Mouse (Mus musculus): ENCODE measurements around the gene Prr15l. TPM values are rescaled to one million over a fixed set of nuclear protein-coding genes. Genes with fewer than 3 reads are reported as not detected.
A peak's percentile ranks its signal among the peaks of the same experiment; 100 is the strongest.

The Prr15l gene
- not detected for total RNA-seq (2021)
- long read RNA-seq, experiment 1 = 0 reads
- long read RNA-seq, experiment 2 = 0 reads

DNA sequence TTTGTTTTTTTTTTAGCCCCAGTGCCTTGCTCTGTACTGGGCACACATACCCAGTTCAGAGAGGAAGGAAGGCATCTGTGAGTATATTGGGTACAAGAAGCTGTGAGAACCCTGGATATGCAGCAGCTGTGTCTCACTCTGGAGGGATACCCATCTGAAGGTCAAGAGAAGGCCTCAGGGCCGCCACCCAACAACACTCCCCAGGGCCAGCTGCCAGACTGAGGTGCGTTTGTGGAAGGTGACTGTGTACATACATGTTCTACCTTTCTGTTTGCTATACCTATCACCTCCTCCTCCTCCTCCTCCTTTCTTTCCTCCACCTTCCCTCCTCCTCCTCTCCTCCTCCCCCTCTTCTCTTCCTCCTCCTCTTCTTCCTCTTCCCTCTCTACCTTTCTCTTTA lies at the start of gene Prr15l:
Gene Prr15l (plus strand): TSS at position 17 of the 400 bp plus-strand sequence.
- intact Hi-C loops (cut with DNase I) = no loop called here
- DNase-seq = no peak

DNA sequence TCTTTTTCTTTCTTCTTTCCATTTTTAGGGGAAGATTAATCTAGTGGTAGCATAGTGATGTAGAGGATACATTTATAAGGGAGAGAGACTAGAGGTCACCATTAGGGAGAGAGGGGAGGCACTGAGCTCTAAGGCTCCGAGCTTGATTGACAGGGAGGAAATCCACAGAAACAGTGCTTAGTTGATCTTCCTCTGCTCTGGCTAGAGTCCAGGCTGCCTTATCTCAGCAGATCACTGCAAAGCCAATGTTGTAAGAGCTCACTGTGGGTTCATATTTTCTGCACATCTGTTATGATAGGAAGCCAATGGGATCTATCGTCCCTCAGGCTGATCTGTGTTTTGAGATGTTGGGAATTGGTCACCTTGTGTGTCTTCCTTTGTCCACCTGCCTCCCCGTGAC lies 49.2 kb upstream of the Prr15l start:
- intact Hi-C loops (cut with DNase I) = loop anchor here (2.0 kb wide), 1 partner anchor 24 kb away; no protein-coding TSS in a partner anchor
- no peak for DNase-seq

DNA sequence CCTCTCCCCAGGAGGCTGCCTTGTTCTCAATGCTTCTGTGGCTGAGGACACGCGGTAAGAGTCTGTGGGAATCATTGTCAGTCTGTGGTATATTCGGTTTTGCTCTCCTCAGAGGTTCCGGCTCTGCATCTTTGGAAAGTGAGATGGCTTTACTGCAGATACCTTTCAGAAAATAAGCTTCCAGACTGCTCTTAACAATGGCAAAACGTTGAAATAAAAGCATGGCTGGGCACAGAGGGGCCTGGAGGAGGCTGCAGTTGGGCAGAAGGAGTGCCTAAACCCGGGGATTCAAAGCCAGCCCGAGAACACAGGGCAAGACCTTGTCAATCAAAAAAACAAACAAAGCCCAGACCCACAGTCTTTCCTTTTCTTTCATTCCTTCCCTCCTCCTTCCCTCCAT lies 48.5 kb upstream of the Prr15l start:
- DNase-seq = no peak
- intact Hi-C loops (cut with DNase I) = loop anchor here (2.0 kb wide), 1 partner anchor 23 kb away; no protein-coding TSS in a partner anchor

DNA sequence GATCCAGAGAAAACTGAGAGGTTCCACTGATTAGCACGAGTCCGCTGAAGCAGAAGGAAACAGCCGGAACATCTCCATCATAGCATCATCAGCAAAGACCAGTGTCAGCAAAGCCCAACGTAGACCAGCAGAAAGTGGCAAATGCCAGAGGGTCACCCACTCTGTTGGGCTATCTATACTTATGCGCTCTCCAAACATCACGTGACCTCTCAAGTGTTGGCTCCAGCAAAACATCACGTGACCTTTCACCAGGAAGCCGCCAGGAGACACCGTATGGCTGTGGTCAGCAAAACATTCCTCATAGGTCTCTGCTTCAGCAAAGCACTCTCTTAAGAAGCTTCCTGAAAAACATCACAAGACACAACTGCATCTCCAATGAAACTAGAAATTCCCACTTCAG lies 47.6 kb upstream of the Prr15l start:
- no peak for DNase-seq
- intact Hi-C loops (cut with DNase I) = no loop called here

DNA sequence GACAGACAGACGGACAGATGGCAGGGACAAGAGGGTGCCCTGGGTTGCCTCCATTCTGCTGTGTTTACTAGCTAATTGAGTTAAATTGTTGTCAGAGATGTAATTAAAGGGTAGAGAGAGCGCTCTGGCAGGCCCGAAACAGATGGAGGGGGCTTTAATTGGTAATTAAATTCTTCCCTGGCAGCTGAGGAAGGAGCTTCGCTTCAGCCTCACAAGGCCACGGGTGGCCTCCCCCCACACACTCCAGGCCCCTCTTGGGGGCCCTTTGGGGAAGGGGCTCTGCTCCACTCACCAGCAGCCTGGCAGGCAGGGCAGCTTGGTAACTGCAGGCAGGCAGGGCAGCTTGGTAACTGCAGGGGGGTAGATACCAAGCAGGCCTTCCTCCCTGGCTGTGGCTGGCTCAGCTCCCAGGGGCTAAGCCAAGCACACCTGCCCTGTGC lies 42.0 kb upstream of the Prr15l start:
- intact Hi-C loops (cut with DNase I) = no loop called here
- no peak for DNase-seq

DNA sequence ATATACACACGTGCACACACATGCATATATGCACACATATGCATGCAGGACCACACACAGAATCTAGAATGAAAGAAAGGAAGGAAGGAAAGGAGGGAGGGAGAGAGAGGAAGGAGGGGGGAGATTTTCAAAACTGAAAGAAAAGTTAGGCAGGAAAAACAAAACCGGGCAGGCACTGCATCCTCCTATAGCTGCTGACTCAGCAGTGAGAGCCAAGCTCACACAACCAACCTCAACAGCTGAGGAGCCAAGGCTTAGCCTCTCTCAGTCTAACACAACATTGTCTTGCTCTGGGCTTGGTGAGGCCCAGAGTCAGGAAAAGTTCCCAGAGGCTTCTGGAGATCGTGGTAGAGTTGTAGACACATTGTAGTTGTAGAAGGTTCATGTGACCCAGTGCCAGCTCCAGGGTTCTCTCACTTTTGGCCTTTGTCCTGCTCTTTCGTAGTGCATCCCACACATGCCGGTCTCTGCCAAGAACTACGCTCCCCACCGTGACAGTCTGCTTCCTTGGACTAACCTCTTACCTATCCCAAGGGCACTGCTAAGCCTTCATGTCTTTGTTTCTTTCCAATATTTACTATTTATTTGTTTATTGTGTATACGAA lies 40.9 kb upstream of the Prr15l start:
- DNase-seq = no peak
- intact Hi-C loops (cut with DNase I) = no loop called here

DNA sequence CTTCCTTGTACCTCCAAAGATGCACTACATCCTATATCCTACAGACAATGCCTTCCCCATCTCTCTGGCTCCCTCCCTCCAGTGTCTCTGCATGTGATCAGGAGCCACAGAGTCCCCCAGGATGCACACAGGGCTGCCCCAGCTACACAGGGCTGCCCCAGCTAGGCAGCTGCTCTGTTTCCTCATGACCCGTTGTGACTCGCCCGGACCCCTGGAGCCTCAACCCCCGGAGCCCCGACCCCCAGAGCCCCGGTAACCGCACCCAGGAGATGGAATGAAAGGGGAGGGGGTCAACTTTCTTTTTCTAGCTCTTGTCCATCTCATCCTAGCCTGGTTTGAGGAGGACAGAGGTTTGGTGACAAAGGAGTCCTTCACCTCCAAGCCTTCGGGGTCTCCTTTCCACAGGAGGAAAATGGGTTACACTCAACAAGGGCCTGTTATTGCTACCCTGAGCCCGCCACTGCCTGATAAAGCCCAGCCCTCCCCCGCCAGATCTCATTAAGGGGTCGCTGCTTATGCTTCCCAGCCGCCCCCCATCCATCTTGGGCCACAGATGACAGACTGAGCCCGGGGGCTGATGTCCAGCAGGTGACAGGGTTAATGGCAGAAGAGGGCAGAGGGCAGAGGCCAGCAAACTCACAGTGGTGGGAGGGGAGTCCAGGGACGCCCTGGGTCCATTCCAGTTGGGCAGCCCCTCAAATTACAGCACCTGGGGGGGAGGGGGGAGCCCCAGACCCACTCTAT lies 35.9 kb upstream of the Prr15l start:
- intact Hi-C loops (cut with DNase I) = no loop called here
- no peak for DNase-seq

DNA sequence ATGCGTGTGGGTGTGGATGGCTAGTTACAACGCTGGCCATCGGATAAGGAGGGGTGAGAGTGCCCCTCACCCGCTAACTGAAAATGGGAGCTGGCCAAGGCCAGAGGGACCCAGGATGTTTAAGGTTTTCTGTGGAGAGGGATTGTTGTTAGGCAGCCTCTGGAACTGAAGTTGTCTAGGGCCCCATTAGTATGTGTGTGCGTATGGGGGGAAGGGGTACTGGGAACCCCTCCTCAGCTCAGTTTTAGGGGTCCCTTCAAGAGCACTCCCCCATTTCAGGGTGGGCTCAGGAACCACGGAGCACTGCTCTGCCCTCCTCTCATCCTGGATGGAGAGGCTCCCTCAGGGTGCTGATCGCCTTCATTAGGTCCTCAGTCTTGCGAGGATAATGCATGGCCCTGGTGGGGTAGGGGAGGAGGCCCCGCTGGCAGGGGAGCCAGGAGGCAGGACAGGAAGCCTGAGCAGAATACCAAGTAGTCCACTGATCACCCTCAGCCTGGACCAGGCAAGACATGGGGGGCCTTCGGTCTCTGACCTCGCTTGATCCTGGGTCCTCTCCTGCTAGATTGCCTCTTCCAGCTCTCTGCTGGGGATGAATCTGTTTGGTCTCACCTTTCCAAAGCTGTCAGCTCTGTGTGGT lies 34.6 kb upstream of the Prr15l start:
- intact Hi-C loops (cut with DNase I) = no loop called here
- no peak for DNase-seq

DNA sequence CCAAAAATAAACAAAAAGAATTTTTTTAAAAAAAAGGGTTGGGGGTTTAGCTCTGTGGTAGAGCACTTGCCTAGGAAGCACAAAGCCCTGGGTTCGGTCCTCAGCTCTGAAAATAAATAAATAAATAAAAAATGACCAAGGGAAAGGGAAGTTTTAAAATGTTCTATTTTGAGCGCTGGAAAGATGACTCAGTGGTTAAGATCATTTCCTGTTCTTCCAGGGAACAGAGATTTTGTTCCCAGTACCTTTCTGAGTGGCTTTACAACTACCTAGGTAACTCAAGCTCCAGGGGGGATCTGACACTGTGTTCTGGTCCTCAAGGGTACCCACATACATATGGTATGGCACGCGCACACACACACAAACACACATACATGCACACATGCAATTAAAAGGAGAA lies 32.0 kb upstream of the Prr15l start:
- intact Hi-C loops (cut with DNase I) = no loop called here
- DNase-seq = no peak

DNA sequence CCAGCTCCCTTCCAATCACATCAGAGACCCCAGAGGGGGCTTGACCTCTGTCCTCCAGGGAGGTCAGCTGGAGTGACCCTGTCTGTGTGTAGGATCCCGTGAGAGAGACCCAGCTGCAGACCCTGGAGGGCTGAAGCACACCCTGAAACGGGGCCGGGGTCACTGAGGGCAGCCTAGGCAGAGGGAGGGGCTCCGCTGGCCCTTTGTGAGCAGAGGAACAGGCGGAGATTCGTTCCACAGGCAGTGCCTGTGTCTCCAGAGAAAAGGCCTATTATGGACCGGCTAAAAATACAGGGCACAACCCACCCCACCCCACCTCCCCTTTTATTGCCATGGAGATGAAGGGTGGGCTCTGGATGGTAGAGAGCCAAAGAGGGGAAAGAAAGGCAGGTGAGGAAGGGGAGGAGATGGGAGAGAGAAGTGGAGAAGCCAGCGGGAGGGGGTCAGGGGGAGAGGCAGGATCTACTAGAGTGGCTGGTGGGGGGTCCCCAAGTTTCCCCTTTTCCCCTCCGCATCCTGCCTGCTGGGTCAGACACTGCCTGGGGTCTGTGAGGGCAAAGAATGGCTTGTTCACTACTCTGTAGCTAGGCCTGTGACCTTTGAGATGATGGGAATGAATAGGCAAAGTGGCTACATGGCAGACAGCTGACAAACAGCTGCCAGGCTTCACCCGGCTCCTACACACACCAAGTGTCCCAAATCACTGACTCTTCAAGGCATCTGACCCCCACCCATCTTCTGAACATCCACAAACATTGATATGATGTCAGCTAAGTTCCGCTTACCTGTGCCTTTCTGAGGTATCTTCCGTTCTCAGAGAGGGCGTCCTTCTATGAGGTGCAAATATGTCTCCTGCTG lies 28.2 kb upstream of the Prr15l start:
- DNase-seq = no peak

DNA sequence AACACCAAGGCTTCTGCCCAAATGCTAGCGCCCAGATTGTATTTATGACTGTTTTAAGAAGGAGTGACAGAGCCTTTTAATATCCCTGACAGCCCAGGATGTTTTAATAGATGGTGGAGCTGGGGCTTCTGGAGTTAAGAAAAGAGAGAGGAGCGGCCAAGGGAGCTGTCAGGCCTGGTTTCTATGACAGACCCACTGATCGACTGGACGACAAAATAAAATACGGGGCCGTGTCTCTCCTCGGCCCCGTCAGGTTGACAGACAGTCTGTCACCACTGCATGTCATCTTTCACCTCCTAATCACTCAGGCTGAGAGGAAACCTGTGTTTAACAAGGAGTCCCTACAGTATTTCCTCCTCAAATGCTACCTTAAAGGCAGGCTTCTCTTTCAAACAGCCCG lies 26.6 kb upstream of the Prr15l start:
- intact Hi-C loops (cut with DNase I) = no loop called here
- no peak for DNase-seq

More for the DNA sequence above, 28.2 kb upstream of the Prr15l start:
- intact Hi-C loops (cut with DNase I) = no loop called here

DNA sequence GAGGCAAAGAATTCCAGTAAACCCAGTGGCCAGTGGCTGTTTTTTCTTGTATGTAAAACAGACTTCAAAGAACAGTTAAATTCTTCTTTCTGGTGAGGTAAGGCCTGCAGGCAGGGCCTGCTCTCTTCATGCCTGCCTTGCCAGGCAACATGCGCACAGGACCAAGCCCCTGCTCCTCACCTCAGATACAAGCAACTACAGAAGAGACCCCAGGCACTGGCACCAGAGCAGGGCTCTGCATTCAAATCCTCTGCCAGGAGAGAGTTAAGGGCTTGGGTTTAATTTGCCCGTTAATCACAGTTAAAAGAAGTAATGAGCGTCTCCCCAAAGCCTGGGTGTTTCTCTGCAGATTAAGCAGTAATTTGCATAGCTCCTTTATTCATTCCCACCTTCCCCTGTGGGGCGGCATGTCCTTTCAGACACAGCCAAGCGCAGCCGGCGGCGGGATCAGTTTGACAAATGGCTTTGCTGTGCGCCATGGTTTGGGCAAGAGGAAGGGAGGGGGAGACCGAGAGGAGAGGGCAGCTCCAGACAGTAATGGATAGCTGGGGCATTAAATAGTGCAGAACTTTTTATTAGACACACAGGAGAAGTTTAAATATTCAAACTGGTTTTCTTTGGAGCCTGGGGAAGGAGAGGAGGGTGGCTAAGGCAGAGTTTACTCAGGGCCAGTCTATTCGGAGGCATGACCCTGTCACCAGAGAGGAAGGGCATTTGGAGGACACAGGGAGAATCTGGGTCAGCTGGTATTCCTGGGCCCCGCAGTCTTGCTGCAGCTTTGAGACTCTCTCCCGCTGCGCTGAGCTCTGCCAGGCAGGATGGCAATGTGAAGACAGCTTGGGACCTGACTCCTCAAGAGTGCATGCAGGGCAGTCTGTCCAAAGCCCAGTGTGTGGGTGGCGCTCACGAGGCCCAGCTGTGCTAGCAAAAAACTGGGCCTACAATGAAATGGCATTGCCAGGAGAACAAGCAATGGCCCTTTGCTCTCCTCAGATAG lies 25.0 kb upstream of the Prr15l start:
- DNase-seq = no peak
- intact Hi-C loops (cut with DNase I) = loop anchor here (2.0 kb wide), 1 partner anchor 24 kb away; no protein-coding TSS in a partner anchor

DNA sequence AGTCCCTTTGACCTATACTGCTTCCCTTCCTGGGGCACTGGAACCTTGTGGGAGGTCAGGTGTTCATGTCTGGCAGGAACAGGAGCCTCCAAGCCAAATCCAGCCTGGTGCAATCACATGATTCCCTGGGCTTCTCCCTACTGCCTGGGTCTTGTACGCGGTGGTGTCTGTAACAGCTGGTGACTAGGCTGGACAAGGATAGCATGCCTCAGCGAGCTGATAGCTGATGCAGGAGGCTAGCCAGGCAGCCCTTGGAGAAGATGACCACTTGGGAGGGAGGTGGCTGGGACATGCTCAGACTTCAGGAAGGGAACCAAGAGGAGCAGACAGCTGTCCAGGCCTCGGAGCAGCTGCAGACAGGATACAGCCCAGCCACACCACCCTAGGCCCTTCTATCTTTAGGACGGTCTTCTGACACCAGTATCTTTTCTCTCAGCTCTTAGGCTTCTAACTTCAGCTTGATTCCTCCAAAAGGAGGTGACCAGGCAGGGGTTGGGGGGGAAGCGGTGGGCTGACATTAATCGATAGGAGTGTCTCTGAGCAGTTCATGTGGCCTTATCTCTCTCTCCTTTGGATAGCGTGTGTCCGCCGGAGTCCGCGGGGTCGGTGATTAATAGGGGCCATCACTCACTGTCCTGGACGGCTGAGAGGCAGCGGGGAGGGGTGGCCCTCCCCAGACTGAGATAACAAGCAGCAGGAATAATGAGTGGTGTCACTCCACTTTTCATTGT lies 21.3 kb upstream of the Prr15l start:
- DNase-seq = peak; percentile 59 to 60

DNA sequence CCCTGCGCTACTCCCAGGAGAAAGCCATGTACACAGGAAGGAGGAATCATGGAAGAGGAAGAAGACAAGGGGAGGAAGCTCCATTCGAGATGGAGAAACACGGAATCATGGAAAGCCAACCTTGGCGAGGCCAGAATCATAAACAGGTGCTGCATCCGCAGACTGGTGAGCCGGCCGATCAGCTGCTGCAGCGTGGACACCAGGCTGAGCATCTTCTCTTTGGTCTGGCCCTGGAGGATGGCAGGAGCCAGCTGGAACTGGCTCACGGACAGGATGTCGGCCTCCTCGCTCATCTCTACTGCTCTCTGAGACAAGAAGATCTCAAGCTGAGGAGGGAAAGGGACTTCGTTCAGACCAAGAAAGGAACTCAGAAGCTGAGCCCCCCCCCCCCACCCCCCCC lies 19.3 kb upstream of the Prr15l start:
- intact Hi-C loops (cut with DNase I) = no loop called here

More for the DNA sequence above, 21.3 kb upstream of the Prr15l start:
- intact Hi-C loops (cut with DNase I) = no loop called here

DNA sequence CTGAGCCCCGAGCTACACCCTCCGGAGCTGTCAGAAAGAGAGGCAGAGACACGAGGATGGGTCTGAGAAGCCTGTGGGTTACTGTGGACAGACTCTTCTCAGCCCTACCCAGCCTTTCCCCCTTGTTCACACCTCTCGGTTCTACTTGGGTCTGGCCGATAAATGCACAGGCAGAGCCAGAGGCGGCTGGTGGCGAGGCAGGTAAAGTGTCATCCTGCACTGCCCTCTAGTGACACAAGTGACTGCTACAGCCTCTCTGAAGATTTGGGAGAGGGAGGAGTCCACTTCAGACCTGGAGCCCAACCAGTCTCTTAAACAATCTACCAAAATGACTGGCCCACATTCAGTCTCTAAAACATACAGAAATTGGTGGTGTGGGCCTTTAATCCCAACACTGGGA lies 17.9 kb upstream of the Prr15l start:
- DNase-seq = peak; percentile 54 to 57
- intact Hi-C loops (cut with DNase I) = loop anchor here (1.0 to 5.0 kb wide), 2 partner anchors 43 to 143 kb away; no protein-coding TSS in a partner anchor

More for the DNA sequence above, 19.3 kb upstream of the Prr15l start:
- DNase-seq = no peak

DNA sequence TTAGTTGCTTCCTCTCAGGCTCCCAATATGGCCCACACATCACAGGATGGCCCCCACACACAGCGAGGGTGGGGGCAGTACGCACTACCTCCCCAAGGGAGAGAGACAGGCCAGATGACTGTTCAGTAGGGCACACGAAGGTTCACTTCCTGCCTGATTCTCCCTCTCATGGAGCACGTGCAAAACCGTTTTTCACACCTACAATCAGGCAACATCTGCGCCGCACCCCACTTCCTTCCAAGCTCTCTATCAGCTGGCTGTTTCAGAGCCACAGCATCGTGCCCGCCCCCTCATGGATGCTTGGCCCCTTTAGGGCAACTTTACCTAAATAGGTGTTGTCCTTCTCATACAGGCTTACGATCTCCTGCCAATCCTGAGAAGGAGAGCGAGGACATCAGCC lies 15.2 kb upstream of the Prr15l start:
- DNase-seq = no peak
- intact Hi-C loops (cut with DNase I) = loop anchor here (5.0 kb wide), 1 partner anchor 145 kb away; no protein-coding TSS in a partner anchor

DNA sequence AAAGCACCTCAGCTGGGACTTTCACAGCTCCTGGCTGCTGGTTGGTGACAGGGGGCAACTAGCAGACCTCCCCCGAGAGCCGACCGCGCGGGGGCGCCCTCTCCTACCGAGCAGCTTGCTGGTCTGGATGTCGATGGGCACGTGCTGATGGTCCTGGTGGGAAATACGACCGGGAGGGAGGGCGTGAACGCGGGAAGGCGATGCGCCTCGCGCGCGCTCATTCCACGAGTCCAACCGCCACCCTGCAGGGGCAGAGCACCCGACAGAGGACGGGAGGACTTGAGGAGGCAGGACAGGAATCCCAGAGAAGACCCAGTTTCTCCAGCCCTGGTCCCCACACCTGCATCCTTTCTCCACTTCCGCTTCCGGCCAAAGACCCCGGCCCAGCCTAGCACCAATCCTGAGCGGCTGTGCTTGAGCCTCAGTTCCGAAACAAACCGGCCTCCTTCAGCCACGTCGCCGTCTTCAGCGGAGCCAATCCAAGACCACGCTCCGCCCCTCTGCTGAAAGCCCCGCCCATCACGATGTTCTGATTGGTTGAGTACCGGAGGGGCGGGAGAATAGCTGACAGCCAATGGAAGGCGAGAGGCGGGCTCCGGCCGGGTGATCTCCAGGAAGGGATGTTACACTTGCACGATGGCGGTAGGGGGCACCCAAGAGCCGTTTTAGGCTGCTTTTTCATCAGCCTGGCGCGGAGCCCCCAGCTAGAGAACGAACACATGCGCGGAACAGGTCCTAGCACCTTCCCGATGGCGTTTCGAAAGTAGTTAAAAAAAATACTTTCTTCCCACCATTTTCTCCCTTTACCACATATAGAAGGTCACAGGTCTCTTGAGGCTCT lies 11.6 kb upstream of the Prr15l start, which contains the start of gene Cdk5rap3:
Gene Cdk5rap3 (minus strand): TSS at position 453 of the 841 bp plus-strand sequence.
- intact Hi-C loops (cut with DNase I) = no loop called here
- DNase-seq = peak; percentile 99
